Mouse (Mus musculus): ENCODE data around the gene Tesmin.

DNA sequence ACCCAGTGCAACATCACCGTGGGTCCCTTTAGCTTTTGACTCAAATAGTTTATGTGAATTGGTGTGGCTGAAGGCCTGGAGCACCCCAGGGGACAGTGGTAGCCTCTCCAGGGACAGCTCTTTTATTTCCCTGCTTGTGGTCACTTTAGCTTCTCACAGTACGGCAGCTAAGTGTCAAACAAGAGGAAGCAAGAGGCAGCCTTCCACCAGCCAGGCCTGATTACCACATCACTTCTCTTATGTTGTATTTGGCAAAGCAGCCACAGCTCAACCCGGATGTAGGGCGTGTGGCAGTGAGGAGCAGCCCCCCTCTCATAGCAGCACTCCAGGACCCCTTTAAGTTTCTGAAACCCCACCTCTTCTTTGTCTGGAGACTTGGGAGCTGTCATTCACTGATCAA is 34.3 kb downstream of the Tesmin start:
- TF ChIP-seq POLR2A (IDR thresholded peaks at IDR 0.05; ENCODE audit: borderline replicate concordance, control insufficient read depth, low read depth, low read length) = no peak
- TF ChIP-seq CTCF (IDR thresholded peaks at IDR 0.05; ENCODE audit: control insufficient read depth, insufficient read depth, low read length) = no peak

Data from bone marrow, adult 2 months (tissue).